Mouse (Mus musculus): ENCODE measurements around the gene Tbc1d7.

DNA sequence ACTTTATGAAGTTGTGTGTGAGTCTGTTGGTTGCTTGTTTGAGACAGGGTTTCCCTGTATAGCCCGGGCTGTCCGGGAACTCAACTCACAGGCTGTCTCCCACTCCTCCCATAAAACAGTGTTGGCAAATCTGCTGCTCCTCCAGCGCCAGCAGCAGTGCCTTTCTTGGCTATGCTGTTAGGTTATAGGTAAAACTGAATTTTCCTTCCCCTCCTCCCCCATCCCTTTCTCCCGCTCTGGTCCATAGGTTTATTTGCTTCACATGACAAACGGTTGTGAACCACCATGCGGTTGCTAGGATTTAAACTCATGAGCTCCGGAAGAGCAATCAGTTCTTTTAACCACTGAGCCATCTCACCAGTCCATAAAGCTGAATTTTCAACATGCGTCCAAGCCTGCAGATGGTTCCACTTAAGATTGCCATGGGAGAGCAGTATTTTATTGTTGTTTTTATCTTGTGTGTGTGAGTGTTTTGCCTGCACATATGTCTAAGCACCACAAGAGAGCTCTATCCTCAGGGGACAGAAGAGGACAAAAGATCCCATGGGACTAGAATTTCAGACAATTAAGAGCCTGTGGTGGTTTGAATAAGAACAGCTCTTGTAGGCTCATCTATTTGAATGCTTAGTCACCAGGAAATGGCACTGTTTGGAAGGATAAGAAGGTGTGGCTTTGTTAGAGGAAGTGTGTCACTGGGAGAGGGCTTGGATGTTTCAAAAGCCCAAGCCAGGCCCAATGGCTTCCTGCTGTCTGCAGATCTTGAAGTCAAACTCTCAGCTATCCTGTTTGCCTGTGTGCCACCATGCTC, 12.2 kb upstream of the Tbc1d7 start:
- no peak for TF ChIP-seq GATA1 (IDR thresholded peaks at IDR 0.05; ENCODE audit: low read length)
- no peak for TF ChIP-seq TAL1 (IDR thresholded peaks at IDR 0.05; ENCODE audit: low read length)
